Mouse (Mus musculus) myocyte (in vitro differentiated cells): ENCODE results near the gene Trmt1. TPM values are rescaled to one million over a fixed set of nuclear protein-coding genes. Genes with fewer than 3 reads are reported as not detected.

ENCODE experiments used
- H3K27me3 ChIP-seq: one replicate; pipeline ENCODE4 v1.6.1; 2011; ENCODE audit not compliant: control insufficient read depth, insufficient read depth, insufficient read length
- H3K36me3 ChIP-seq: one replicate; pipeline ENCODE4 v1.6.1; 2011; ENCODE audit not compliant: control insufficient read depth, insufficient read depth
- H3K4me2 ChIP-seq: one replicate; pipeline ENCODE4 v1.6.1; 2011; ENCODE audit warnings: low read depth, control low read depth
- H3K4me3 ChIP-seq: one replicate; pipeline ENCODE4 v1.5.1; 2011; ENCODE audit warnings: mild to moderate bottlenecking, control low read depth, moderate library complexity
- H3K79me2 ChIP-seq: one replicate; pipeline ENCODE4 v1.6.1; 2011; ENCODE audit not compliant: control insufficient read depth, insufficient read depth
- H3ac ChIP-seq: one replicate; pipeline ENCODE4 v1.6.1; 2011; ENCODE audit not compliant: control insufficient read depth, insufficient read length
- CEBPB ChIP-seq: IDR thresholded peaks from 2 replicates; pipeline ENCODE4 v1.6.1; 2011; ENCODE audit warnings: mild to moderate bottlenecking, moderate library complexity; ENCODE audit not compliant: poor library complexity, insufficient read depth, severe bottlenecking
- E2F4 ChIP-seq: IDR thresholded peaks from one replicate; pipeline ENCODE4 v1.6.1; 2011; ENCODE audit warnings: mild to moderate bottlenecking, control low read depth, moderate library complexity; ENCODE audit not compliant: insufficient read depth
- MAX ChIP-seq: IDR thresholded peaks from one replicate; pipeline ENCODE4 v1.6.1; 2011; ENCODE audit warnings: low read depth, mild to moderate bottlenecking, control low read depth
- MYOD1 ChIP-seq, 3 experiments: IDR thresholded peaks; one replicate each; pipeline ENCODE4 v1.6.1; 2011; ENCODE audit warnings: control low read depth in 2 of 3, low read depth in 2 of 3, mild to moderate bottlenecking in 2 of 3, moderate library complexity in 1 of 3; ENCODE audit not compliant: insufficient read length in 2 of 3, control insufficient read depth in 1 of 3
- MYOG ChIP-seq, 3 experiments: IDR thresholded peaks; one replicate each; pipeline ENCODE4 v1.6.1; 2011; ENCODE audit warnings: control low read depth in 2 of 3, low read depth in 2 of 3, mild to moderate bottlenecking in 2 of 3; ENCODE audit not compliant: insufficient read length in 2 of 3, control insufficient read depth in 1 of 3, insufficient read depth in 1 of 3
- POLR2A ChIP-seq: IDR thresholded peaks from one replicate; pipeline ENCODE4 v1.6.1; 2011; ENCODE audit warnings: low read depth, mild to moderate bottlenecking, control low read depth, moderate library complexity; ENCODE audit not compliant: insufficient read length
- POLR2AphosphoS2 ChIP-seq: IDR thresholded peaks from one replicate; pipeline ENCODE4 v1.6.1; 2011; ENCODE audit warnings: low read depth, control low read depth; ENCODE audit not compliant: insufficient read length
- REST ChIP-seq: IDR thresholded peaks from one replicate; pipeline ENCODE4 v1.6.1; 2011; ENCODE audit warnings: mild to moderate bottlenecking, control low read depth, moderate library complexity; ENCODE audit not compliant: insufficient read depth, insufficient read length
- SRF ChIP-seq: IDR thresholded peaks from one replicate; pipeline ENCODE4 v1.6.1; 2011; ENCODE audit warnings: low read depth; ENCODE audit not compliant: control insufficient read depth, insufficient read length
- TCF12 ChIP-seq: IDR thresholded peaks from one replicate; pipeline ENCODE4 v1.6.1; 2011; ENCODE audit warnings: mild to moderate bottlenecking, control low read depth; ENCODE audit not compliant: poor library complexity, insufficient read depth, severe bottlenecking
- TCF3 ChIP-seq: IDR thresholded peaks from one replicate; pipeline ENCODE4 v1.6.1; 2011; ENCODE audit warnings: low read depth, control low read depth; ENCODE audit not compliant: insufficient read length
- USF1 ChIP-seq: IDR thresholded peaks from one replicate; pipeline ENCODE4 v1.6.1; 2011; ENCODE audit warnings: low read depth, mild to moderate bottlenecking, control low read depth, moderate library complexity
- polyA plus RNA-seq: library from polyadenylated mRNA; unstranded; fragments of >200 nt; fragmentation: generic; extraction: Trizol; gene quantifications from one replicate; pipeline ENCODE4 v1.2.1, GENCODE M21; 2012; ENCODE audit warnings: missing spikeins

Gene Trmt1
- polyA plus RNA-seq, 1 experiment, result 94.4 TPM

DNA sequence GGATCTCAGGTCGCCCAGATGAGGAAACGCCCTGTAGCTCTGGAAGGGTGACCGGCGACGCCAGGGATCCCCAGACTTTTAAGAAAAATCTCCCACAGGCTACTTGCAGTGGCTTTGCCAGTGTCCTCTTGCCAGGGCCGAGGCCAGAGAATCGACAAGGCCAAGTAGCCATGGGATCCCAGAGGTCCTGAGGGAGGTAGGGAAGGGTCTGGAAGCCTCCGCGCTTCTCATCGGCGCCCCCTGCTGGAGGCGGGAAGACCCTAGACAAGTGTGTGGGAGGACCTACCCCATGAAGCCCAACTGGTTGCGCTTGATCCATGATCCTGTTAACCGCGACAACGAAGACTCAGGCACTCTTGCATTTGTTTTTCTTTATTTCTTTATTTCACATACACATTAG is 18.2 kb downstream of the Trmt1 start:
- Histone ChIP-seq H3K27me3 (no peaks in the 10 kb centered on the region), H3K4me2 (no peak overlapping the region), H3ac (no peak overlapping the region), H3K36me3 (no peaks in the 10 kb centered on the region), H3K79me2 (no peaks in the 10 kb centered on the region), H3K4me3 (no peak overlapping the region)
- TF ChIP-seq USF1, result no peak
- TF ChIP-seq POLR2AphosphoS2, result no peak
- TF ChIP-seq E2F4, result no peak
- no peak for TF ChIP-seq TCF12
- TF ChIP-seq POLR2A, result no peak
- TF ChIP-seq MYOD1 (IDR thresholded peaks at IDR 0.05; ENCODE audit: control insufficient read depth in 1 of 3, insufficient read length in 2 of 3, low read depth in 2 of 3), result no peak
- TF ChIP-seq TCF3, result no peak
- no peak for TF ChIP-seq MYOG (IDR thresholded peaks at IDR 0.05; ENCODE audit: control insufficient read depth in 1 of 3, insufficient read depth in 1 of 3, insufficient read length in 2 of 3, low read depth in 2 of 3)
- no peak for TF ChIP-seq REST
- no peak for TF ChIP-seq SRF
- no peak for TF ChIP-seq CEBPB

DNA sequence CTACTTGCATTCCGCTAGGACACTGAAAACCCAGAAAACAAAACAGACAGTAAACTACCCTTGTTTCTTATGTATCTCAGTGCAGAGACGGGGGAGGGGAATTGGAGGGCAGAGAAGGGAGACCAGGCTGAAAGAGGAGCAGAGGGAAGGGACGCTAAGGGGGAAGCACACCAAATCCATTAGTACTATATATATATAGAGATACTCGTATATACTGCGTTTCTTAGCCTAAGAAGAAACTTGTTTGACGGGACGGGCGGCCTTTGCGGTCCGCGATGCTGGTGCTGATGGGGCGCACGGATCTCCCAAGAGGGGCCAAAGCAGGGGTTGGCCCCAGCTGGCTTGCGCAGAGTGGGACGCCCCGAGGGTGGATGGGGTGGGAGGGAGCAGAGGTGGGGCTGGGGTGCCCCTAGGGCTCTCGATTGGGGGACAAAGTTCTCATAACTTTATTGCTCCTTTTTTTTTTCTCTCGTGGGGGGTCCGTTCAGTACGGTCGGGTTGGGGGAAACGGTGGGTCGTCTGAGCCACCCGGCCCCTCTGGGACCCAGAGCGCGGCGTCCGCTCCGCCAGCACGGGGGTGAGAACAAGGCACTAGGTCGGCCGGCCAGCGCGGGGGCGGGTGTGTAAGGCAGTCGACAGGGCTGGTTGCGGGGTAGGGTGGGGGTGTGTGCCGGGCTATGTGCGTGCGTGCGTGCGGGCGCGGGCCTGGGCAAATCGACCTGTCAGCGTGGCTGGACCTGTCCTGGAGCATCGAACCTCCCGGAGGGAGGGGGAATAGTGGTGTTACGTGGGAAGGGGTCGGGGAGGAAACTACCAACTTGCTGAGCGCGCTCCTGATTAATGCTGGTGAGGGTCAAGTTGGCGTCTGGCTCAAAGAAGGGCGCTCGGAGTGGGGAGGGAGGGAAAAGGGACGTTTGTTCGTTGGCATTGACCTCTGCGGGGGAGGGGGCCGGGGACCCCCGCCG is 19.0 kb downstream of the Trmt1 start:
- no peak for TF ChIP-seq MAX
- TF ChIP-seq CEBPB, result no peak
- no peak for TF ChIP-seq TCF3
- TF ChIP-seq POLR2A, result no peak
- TF ChIP-seq USF1, result no peak
- no peak for TF ChIP-seq MYOD1 (IDR thresholded peaks at IDR 0.05; ENCODE audit: control insufficient read depth in 1 of 3, insufficient read length in 2 of 3, low read depth in 2 of 3)
- no peak for TF ChIP-seq POLR2AphosphoS2
- no peak for TF ChIP-seq REST
- no peak for TF ChIP-seq E2F4
- TF ChIP-seq SRF, result no peak
- TF ChIP-seq MYOG (IDR thresholded peaks at IDR 0.05; ENCODE audit: control insufficient read depth in 1 of 3, insufficient read depth in 1 of 3, insufficient read length in 2 of 3, low read depth in 2 of 3), result no peak
- no peak for TF ChIP-seq TCF12
- H3K36me3 ChIP-seq, result no peaks in the 10 kb centered on the region
- no peaks in the 10 kb centered on the region for H3K79me2 ChIP-seq
- H3K4me3 ChIP-seq, result no peak overlapping the region
- H3K4me2 ChIP-seq, result no peak overlapping the region
- no peak overlapping the region for H3ac ChIP-seq
- no peaks in the 10 kb centered on the region for H3K27me3 ChIP-seq

DNA sequence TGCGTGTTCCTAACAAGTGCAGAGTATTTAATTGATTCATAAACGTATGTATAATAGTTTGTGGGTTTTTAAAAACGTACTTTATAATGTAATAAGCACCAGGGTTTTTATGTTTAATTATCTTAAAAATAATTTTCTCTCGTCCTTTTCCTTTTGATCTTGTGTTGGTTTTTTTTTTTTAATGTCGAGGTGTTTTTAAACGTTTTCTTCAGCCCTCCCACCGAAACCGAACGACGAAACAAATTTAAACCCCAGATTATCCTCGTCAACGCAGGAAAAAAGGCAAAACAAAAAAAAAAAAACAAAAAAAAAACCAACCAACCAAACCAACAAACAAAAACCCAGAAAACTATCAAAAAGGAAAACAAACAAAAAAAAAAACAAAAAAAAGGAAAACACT is 19.9 kb downstream of the Trmt1 start:
- H3K4me2 ChIP-seq, result no peak overlapping the region
- no peaks in the 10 kb centered on the region for H3K27me3 ChIP-seq
- H3K4me3 ChIP-seq, result no peak overlapping the region
- TF ChIP-seq CEBPB (no peak), POLR2AphosphoS2 (no peak)
- no peaks in the 10 kb centered on the region for H3K36me3 ChIP-seq
- no peaks in the 10 kb centered on the region for H3K79me2 ChIP-seq
- H3ac ChIP-seq, result no peak overlapping the region

DNA sequence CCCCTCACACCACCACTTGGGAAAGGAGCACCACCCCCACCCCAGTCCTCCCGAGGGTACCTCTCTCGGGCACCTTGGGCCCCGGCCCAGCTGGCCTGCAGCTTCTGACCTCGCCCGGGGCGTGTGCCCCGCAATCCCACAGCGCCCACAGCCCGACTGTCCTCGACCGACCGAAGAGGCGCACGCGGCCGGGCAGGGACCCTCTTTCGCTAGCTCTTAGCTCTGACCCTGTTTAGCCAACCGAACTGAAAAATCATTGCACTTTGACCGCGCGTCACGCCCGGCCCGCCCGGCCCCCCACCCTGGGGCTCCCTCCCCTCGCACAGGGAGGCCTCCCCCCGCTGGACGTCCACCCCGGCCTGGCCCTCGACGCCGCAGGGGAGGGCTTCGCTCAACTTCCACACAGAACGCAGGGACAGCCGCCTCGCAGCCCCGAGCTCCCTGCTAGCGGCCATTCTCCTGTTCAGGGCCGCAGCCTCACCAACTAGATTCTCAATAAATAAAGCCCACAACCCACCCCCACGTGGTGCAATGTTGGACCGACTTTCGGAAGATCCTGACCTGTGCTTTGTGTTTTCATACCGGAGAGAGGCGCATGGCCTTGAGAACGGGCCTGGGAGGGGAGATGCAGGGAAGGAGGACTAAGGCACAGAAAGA is 20.6 kb downstream of the Trmt1 start:
- Histone ChIP-seq H3ac (no peak overlapping the region), H3K4me3 (no peak overlapping the region), H3K27me3 (no peaks in the 10 kb centered on the region), H3K36me3 (no peaks in the 10 kb centered on the region), H3K4me2 (no peak overlapping the region), H3K79me2 (no peaks in the 10 kb centered on the region)
- TF ChIP-seq REST (no peak), TCF3 (no peak), POLR2AphosphoS2 (no peak), MYOG (IDR thresholded peaks at IDR 0.05; ENCODE audit: control insufficient read depth in 1 of 3, insufficient read depth in 1 of 3, insufficient read length in 2 of 3, low read depth in 2 of 3) (no peak), CEBPB (no peak)

DNA sequence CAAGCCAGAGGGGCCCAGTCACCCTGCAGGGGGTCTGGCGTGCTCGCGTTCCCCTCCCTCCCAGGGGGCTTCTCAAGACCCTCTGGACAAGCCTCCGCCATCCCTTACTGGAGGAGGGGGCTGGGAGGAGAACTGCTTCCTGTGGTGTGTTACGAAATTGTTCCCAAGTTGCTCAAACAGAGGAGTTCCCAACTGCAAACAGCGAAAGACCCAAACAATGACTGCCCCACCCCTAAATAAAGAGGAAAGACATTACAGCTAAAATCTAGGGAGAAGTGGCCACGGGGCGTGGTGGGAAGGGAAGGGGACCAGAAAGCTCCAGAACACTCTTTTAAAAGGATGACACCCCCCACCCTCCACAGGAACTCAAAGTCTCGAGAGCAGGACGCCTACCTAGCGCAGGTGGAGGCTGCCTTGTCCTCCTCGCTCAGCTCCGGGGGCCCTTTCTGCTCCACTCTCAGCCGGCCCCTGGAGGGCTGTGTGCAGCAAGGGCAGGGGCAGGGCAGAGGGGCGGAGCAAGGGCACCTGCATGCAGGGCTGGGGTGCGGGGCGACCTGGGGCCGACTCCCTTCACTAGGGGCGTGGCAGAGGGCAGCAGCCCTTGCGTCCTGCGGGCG is 21.3 kb downstream of the Trmt1 start:
- no peak overlapping the region for H3K4me2 ChIP-seq
- TF ChIP-seq POLR2AphosphoS2 (peak; percentile 43), MAX (no peak), TCF3 (no peak), REST (no peak), MYOD1 (IDR thresholded peaks at IDR 0.05; ENCODE audit: control insufficient read depth in 1 of 3, insufficient read length in 2 of 3, low read depth in 2 of 3) (no peak), POLR2A (no peak)
- no peaks in the 10 kb centered on the region for H3K79me2 ChIP-seq
- H3K36me3 ChIP-seq, result no peaks in the 10 kb centered on the region
- no peak overlapping the region for H3K4me3 ChIP-seq
- no peaks in the 10 kb centered on the region for H3K27me3 ChIP-seq
- H3ac ChIP-seq, result no peak overlapping the region
